Mouse (Mus musculus) ES-E14 (cell line): ENCODE data around the gene Rbfox3. TPM values are rescaled to one million over a fixed set of nuclear protein-coding genes. Genes with fewer than 3 reads are reported as not detected.

Experiments
- DNase-seq: peaks from one replicate; pipeline ENCODE4 v3.0.0-alpha.2; 2013; ENCODE audit warnings: low read depth, low spot score
- H3K27ac ChIP-seq: 2 replicates; pipeline ENCODE4 v1.5.1; 2012; ENCODE audit warnings: low read depth, mild to moderate bottlenecking, low read length, moderate library complexity, mixed read lengths; ENCODE audit not compliant: poor library complexity, insufficient read depth, severe bottlenecking
- H3K36me3 ChIP-seq: 2 replicates; pipeline ENCODE4 v1.6.1; 2012; ENCODE audit warnings: mild to moderate bottlenecking, low read length, moderate library complexity, mixed read lengths; ENCODE audit not compliant: control insufficient read depth, poor library complexity, insufficient read depth, severe bottlenecking
- H3K4me1 ChIP-seq, 2 experiments: fragments of 150-350 bp in 1 of 2; sonication (generic) in 1 of 2; 2 replicates each; pipeline ENCODE4 v1.6.1; 2012; ENCODE audit warnings: low read length in 2 of 2, mild to moderate bottlenecking in 1 of 2, mixed read lengths in 1 of 2; ENCODE audit not compliant: control insufficient read depth in 2 of 2, insufficient read depth in 2 of 2, poor library complexity in 1 of 2
- H3K4me3 ChIP-seq, 2 experiments: fragments of 150-350 bp in 1 of 2; sonication (generic) in 1 of 2; 2 replicates each; pipeline ENCODE4 v1.5.1; 2012; ENCODE audit warnings: low read length in 2 of 2, low read depth in 1 of 2, mild to moderate bottlenecking in 1 of 2, mixed read lengths in 1 of 2; ENCODE audit not compliant: insufficient read depth in 1 of 2, poor library complexity in 1 of 2, severe bottlenecking in 1 of 2
- H3K9ac ChIP-seq: 2 replicates; pipeline ENCODE4 v1.6.1; 2012; ENCODE audit warnings: low read depth, mild to moderate bottlenecking, low read length, mixed read lengths; ENCODE audit not compliant: poor library complexity, insufficient read depth, severe bottlenecking
- H3K9me3 ChIP-seq: fragments of 150-350 bp; sonication (generic); 2 replicates; pipeline ENCODE4 v1.6.1; 2012; ENCODE audit warnings: low read depth, mild to moderate bottlenecking, low read length; ENCODE audit not compliant: control insufficient read depth, insufficient read depth
- CHD2 ChIP-seq: IDR thresholded peaks from 2 replicates; pipeline ENCODE4 v1.6.1; 2014; ENCODE audit warnings: mild to moderate bottlenecking, low read depth, low read length, inconsistent platforms
- HCFC1 ChIP-seq: IDR thresholded peaks from 2 replicates; pipeline ENCODE4 v1.6.1; 2012; ENCODE audit warnings: low read length, inconsistent platforms, borderline replicate concordance; ENCODE audit not compliant: insufficient read depth
- MAFK ChIP-seq: IDR thresholded peaks from 2 replicates; pipeline ENCODE4 v1.6.1; 2014; ENCODE audit warnings: mild to moderate bottlenecking, low read depth, low read length, inconsistent platforms; ENCODE audit not compliant: insufficient read depth
- ZC3H11A ChIP-seq: IDR thresholded peaks from 2 replicates; pipeline ENCODE4 v1.6.1; 2012; ENCODE audit warnings: low read depth, mild to moderate bottlenecking, inconsistent platforms, low read length, borderline replicate concordance
- ZNF384 ChIP-seq: IDR thresholded peaks from 2 replicates; pipeline ENCODE4 v1.6.1; 2012; ENCODE audit warnings: low read depth, low read length, inconsistent platforms
- in situ Hi-C, 2 experiments: fragments of 600-800 bp; cut with MboI; formaldehyde crosslinking; loops; one replicate each; pipeline ENCODE4 v1.15.1; 2025; ENCODE audit warnings: low sequenced_read_pairs in 2 of 2, inconsistent platforms in 1 of 2; ENCODE audit not compliant: unreplicated experiment in 2 of 2
- total RNA-seq: library from RNA; depleted of rRNA; stranded (reverse); fragments of 300-350 nt; gene quantifications from 2 replicates; pipeline ENCODE4 v1.2.3, GENCODE M21; 2012

Rbfox3 gene
- total RNA-seq, 1 experiment, result 0.45 TPM

GRCm38 (mm10) chr11:118607927-118608326 lies 303.5 kb downstream of the Rbfox3 start:
- no peaks in the 10 kb centered on the region for H3K36me3 ChIP-seq
- DNase-seq, result no peak
- in situ Hi-C loops, result no loop called here
- TF ChIP-seq ZC3H11A, result no peak
- TF ChIP-seq ZNF384, result no peak
- TF ChIP-seq MAFK, result no peak
- TF ChIP-seq HCFC1, result no peak
- no peak for TF ChIP-seq CHD2
- H3K4me1 ChIP-seq, result peaks cover 0 to 14% of the 10 kb centered on the region in 2 experiments; a peak in 2 of 4 replicates
- no peaks in the 10 kb centered on the region for H3K9me3 ChIP-seq
- no peak overlapping the region for H3K9ac ChIP-seq
- no peak overlapping the region for H3K27ac ChIP-seq
- no peak overlapping the region for H3K4me3 ChIP-seq

- DNase-seq, result no peak
- no peak overlapping the region for H3K27ac ChIP-seq
- in situ Hi-C loops, result no loop called here
- H3K4me1 ChIP-seq, result peaks cover 0 to 15% of the 10 kb centered on the region in 2 experiments; a peak in 2 of 4 replicates
- H3K9ac ChIP-seq, result no peak overlapping the region
- H3K36me3 ChIP-seq, result no peaks in the 10 kb centered on the region
- no peak for TF ChIP-seq CHD2
- TF ChIP-seq HCFC1, result no peak
- TF ChIP-seq ZNF384, result no peak
- no peak for TF ChIP-seq ZC3H11A
- no peak for TF ChIP-seq MAFK
- H3K4me3 ChIP-seq, result no peak overlapping the region
- no peaks in the 10 kb centered on the region for H3K9me3 ChIP-seq
Observed at GRCm38 (mm10) chr11:118605570-118605969, 305.8 kb downstream of the Rbfox3 start.

DNA sequence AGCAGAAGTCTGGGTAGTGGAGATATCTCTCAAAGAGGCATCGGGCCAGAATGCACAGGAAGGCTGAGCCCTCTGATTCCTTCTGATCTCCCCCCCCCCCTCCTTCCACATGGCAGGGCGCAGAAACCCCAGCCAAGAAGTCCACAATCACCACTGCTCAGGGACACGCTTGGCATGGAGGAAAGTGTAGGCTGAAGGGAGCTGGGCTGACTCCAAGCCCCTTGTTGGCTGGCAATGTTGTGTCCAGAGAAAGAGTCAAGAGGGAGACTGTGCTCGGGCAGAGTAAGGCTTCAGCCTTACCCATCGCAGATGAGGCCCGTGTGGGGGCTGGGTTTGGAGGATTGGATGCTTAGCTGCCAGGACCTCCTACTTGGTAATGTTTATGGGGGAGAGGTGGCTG lies 307.2 kb downstream of the Rbfox3 start:
- no peak overlapping the region for H3K4me3 ChIP-seq
- in situ Hi-C loops, result no loop called here

DNA sequence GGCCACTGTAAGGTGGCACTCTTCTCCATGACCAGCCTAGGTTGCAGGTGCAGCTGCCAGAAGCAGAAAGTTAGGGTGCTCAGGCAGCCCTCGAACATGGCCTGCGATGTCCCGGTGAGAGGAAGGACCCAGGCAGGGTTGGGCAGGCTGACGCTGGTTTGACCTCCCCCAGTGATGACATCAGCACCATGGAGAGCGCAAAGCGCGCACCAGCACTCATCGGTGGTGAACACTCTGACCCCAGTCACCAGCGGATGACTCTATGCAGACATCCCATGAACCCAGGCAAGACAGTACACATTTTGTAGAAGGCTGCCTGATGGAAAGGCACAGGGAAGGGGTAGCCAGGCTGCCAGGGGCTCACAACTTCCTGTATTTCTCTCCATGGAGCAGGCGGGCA lies 308.3 kb downstream of the Rbfox3 start:
- Histone ChIP-seq H3K9me3 (no peaks in the 10 kb centered on the region), H3K4me1 (peaks cover 0 to 10% of the 10 kb centered on the region in 2 experiments; a peak in 1 of 4 replicates), H3K36me3 (no peaks in the 10 kb centered on the region), H3K4me3 (0 out of 4 replicates have a peak overlapping the region, but pooled peaks of 1 of the 2 experiments have one; percentile 14), H3K27ac (no peak overlapping the region), H3K9ac (no peak overlapping the region)
- DNase-seq, result no peak
- in situ Hi-C loops, result no loop called here
- TF ChIP-seq MAFK (no peak), ZNF384 (no peak), HCFC1 (no peak), ZC3H11A (no peak), CHD2 (no peak)

More for the DNA sequence above, 307.2 kb downstream of the Rbfox3 start:
- H3K36me3 ChIP-seq, result no peaks in the 10 kb centered on the region
- no peak for TF ChIP-seq ZC3H11A
- no peak for TF ChIP-seq MAFK
- H3K9me3 ChIP-seq, result no peaks in the 10 kb centered on the region
- DNase-seq, result no peak
- H3K27ac ChIP-seq, result no peak overlapping the region
- no peak overlapping the region for H3K9ac ChIP-seq
- H3K4me1 ChIP-seq, result peaks cover 0 to 17% of the 10 kb centered on the region in 2 experiments; a peak in 1 of 4 replicates

DNA sequence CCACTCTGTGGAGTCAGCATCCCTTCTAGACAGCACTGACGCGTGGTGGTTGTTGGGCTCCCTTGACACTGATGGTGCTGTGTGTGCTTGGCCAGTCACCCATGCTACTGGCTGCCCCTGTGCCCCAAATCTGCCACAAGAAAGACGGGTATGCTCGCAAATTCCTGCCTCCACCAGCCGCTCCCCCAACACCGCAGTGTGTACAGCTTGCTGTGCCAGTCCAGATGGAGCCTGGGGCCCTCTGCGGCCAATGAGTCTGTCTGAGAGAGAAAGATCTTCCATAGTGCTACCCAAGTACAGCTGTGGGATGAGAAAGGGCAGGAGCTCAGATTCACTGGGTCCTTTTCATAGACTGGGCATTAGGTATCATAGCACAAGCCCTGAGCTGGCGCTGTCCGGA lies 309.9 kb downstream of the Rbfox3 start:
- no peak for TF ChIP-seq ZNF384
- no peak for TF ChIP-seq ZC3H11A
- TF ChIP-seq MAFK, result no peak
- no peak for TF ChIP-seq HCFC1
- no peak for TF ChIP-seq CHD2
- H3K27ac ChIP-seq, result no peak overlapping the region
- H3K36me3 ChIP-seq, result no peaks in the 10 kb centered on the region
- peaks cover 0 to 10% of the 10 kb centered on the region in 2 experiments; a peak in 1 of 4 replicates for H3K4me1 ChIP-seq
- no peak overlapping the region for H3K9ac ChIP-seq
- no peak for DNase-seq
- in situ Hi-C loops, result no loop called here
- no peak overlapping the region for H3K4me3 ChIP-seq
- H3K9me3 ChIP-seq, result no peaks in the 10 kb centered on the region
